Mouse (Mus musculus) gastrocnemius, postnatal 25 days (tissue): ENCODE results near the gene Nhsl2. TPM values are rescaled to one million over a fixed set of nuclear protein-coding genes. Genes with fewer than 3 reads are reported as not detected.
A peak's percentile ranks its signal among the peaks of the same experiment; 100 is the strongest.
"Not testable (repeated sequence)": the region's sequence is repeated elsewhere in the genome, so short reads cannot be mapped to it uniquely, and the experiment has no call there.

Experiments
- DNase-seq: peaks from one replicate; pipeline ENCODE4 v3.0.0; 2022
- long read RNA-seq, 2 experiments: library from polyadenylated mRNA; stranded (forward); transcript quantifications; one replicate each; pipeline ENCODE4 v2.0.0; 2021
- total RNA-seq, 2 experiments: library from RNA; stranded (reverse); gene quantifications; 1 replicate in 1 of 2; 2 replicates in 1 of 2; pipeline ENCODE4 v1.2.3; 2021

Nhsl2 gene
- 1 to 10 TPM; 2.0 to 3.6 TPM for total RNA-seq
- long read RNA-seq, experiment 1, partial matches to known transcripts = 0 of 1 reads
- long read RNA-seq, experiment 1, other reads (novel, unspliced or antisense) = 1 of 1 reads
- long read RNA-seq, experiment 2 = 0 reads

DNA sequence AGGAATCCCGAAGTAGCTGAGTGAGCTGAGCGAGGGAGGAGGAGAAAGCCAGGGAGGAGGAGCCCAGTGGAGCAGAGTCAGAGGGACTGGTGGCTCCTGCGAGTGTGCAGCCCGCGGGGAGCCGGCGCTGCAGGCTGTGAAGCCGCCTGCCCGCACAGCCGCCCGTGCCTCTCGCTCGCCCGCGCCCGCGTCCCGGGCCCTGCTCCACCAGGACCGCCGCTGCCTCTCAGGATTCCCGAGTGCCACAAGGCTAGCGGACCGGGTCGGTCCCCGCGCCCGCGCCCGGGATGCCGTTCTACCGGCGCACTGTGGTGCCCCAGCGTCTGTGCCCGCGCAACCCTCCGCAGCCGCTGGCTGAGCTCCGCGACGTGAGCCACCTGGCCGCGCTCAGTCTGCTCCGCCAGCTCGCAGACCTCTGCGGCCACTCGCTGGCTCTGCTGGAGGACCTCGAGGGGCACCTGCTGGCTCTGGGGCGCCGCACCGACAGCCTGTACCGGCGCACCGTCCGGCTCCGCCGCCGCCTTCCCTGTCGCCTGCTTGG lies at the start of gene Nhsl2:
Gene Nhsl2 (plus strand): TSS at position 105 of the 541 bp plus-strand sequence.
- peak; percentile 29 for DNase-seq

DNA sequence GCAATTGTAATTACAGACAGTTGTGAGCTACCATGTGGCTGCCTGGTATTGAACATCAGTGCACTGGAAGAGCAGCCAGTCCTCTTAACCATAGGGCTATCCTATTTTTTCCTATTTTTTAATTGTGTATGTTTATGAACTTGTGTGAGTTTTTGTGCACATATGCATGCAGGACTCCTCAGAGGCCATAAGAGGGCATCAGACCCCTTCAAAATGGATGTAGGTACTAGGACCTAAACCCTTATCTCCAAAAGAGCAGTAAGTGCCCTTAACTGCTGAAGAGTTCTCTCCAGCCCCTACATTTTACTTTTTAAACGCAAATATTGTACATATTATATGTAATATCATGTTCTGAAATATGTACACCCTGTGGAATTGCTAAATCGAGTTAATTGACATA lies 43.7 kb upstream of the Nhsl2 start:
- no peak for DNase-seq

DNA sequence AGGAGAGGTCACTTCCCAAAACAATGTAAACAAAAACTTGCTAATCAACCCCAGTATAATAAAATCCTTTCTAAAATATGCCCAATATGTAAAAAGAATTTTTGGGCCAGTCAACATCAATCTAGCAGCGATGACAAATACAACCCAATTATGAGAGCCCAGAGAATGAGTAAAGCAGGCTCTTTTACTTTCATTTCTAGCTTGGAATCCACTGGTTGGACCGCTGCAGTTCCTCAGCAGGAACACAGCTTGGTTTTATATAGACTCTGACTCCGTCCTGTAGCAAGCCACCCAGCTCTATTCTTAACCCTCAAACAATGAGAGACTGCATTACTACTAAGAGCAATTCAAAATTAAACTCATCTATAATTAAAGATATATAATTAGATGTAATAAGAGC lies 37.4 kb upstream of the Nhsl2 start:
- DNase-seq = no peak

DNA sequence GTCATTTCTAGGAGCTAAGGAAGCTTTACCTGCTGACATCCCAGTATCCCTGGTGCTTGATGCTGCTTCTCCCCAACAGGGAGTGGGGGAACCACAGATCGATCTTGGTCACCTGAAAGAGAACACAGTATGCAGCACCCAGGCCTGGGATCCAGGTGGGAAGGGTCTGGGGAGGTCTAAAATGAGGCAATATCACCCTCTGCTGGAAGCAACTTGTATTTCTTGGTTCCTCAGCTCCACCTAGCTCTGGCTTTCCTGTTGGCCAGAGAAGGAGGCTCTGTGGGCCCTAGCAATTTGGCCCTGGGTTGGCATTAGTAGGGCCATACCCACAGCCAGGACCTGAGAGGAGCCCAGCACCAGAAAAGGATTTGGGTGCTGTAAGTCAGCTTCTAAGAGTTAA lies 30.0 kb upstream of the Nhsl2 start:
- DNase-seq = no peak

DNA sequence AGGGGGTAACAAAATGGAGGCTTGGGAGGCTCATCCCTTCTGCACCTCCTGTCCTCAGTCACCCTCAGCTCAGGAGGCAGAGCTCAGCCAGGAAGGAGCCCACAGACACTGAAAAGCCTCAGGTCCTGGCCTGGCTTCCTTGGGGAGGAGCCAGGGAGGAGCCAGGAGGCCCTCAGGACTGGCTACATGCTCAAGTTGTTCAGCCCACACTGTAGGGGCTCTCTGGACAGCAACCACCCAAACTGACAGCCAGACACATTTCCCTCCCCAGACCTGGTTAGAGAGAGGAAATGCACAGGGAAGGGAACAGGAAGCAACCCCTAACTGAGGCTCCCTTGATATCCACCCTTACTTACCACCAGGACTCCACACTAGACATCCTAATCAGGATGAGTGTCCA lies 29.2 kb upstream of the Nhsl2 start:
- DNase-seq = not testable (repeated sequence)

DNA sequence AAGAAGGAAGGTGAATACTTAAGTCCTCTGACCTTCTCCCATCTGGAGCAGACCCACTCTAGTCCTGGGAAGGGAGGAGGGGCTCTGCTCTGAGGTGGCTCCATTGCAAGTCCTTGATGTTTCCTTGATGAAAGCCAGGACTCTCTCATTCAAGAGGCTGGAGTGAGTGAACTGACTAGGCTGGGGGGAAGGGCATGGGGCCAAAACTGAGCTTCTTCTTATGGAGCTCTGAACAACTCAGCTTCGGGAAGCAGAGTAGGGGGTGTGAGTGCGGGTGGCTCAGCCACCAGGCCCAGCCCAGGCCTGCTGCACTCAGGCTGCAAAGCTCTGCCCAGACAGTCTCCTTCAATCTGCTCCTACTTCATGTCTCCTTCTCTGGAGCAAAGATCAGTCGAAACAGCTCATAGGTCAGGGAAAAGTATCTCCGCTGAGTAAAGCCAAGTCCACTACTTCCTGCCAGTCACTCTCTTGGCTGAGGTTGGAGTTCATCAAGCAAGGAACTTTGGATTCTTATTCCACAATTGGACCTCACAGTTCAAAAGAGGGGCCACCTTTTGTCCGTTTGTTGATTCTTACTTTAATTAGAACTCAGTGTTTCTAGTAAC lies 1.9 kb upstream of the Nhsl2 start:
- no peak for DNase-seq

DNA sequence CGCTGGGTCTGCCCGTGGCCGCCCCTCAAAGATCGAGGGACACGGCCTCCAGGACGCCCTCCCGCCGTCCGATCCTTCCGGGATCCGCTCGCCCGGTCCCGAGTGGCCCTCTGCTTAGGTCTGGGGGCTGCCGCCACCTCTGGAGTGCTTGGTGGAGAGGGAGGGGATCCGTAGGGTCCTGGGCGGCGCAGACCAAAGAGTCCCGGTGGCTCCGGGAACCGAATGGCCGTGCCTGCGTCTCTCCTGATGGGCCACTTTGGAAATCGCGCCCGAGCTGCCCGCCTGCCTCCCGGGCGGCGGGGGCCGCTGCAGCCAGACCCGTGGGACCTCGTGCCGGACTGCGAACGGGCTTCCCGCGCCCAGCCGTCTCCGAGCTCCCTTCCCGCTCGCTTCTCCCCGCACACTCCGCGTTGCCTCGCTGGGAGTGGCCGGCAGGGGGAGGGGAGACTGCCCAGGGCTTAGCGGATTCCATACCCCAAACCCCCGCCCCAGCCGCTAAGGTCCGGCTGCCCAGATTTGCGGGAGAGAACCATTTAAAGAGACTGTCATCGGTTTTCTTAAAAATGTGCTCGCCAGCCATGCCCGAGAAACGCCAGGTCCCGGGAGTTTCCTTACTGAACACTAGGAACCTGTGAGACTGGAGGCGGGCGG lies 841 bp downstream of the Nhsl2 start:
- no peak for DNase-seq

DNA sequence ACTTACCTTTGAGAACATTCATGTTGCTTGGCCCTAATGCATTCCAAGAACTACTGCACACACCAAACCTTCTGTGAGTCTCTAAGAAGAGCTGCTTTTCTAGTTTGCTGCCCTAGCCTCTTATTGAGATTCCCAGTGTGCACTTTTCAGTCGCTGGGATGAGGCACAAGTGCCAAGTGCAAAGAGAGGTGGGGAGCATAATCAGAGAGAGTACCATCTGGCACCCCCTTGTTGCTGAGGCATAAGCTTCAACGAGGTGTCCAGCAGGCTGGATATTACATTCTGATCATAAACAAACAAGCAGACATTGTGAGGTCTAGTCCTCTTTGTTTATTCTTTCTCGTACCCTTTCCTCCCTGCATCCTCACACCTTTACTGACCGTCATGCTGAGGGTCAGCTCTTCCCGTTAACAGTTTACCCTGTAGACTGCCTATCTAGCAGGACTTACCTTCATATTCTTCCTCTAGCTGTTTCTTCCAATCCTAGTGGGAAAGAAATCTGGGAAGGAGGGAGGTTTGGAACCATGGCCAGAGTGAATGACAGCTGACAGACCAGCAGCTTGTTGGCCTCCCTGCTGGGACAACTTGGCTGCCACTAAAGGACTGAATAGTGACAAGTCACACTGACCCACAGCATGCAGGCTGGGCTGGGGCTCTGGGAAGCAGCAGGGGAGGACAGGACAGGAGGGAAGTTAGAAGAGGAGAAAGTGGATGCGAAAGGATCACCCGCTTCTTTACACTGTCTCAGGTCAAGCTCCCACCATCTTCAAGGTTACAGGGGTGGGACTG lies 2.6 kb downstream of the Nhsl2 start:
- no peak for DNase-seq

DNA sequence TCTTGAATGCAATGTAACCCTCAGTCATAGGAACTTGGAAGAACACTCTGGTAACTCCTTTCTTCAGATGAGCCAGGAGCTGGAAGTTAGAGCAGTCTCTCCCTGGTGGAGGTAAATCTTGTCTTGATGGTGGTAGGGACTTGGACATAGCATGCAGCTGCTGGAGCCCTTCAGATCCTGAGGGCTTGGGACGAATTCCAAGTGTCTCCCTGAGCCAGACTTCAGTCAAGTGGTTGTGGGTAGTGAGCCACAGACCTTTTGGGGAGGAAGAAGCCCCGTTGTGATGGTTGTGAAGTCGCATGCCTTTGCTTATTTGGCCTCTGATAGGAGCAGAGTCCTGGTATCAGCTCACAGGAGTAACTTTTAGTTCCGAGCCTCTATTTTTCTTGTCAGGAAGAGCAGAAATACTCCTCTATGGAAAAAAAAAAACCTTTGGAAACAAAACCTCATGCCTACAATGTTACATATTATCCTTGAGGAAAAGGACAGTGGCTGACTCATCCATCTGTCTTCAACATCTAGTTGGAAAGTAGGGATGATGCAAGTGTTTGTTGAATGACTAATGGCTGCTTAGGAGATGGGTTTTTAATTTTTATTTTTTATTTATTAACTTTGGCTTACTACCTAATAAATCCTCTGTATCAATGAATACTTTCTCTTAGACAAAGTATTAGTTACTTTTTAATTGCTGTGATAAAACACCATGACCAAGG lies 14.6 kb downstream of the Nhsl2 start:
- DNase-seq = no peak

DNA sequence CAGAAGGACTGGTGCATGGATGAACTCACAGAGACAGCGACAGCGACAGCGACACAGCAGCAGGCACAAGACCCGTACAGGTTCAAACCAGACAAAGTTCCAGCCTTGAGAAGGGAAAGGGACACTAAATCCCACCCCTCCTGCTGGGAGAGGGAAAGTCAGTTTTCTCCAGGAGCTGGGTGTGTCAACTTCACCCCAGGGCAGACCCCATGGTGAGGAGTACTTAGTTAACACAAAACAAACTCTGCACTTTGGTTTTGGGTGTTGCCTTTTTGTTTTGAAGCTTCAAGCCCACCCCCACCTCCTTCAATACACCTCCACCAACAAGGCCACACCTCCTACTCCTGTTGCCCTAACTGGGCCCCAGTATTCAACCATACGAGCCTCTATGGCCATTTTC lies 15.6 kb downstream of the Nhsl2 start:
- DNase-seq = no peak

DNA sequence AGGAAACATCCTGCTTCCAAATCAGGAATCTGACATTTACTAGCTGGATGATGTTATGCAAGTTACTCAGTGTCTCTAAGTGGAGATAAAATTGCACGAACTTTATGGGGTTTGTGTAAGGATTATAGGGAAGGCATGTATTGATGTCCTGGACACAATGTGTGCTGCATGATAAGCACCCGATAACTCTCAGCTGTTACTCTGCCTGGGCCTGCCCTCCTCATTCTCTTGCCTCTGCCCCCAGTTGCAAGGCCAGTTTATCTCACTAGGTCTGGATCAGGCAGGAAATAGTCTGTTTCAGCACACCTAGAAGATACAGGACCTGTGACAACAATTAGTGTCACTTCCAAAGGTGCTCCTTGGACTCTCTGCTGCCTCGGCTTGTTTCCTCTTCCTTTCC lies 25.0 kb downstream of the Nhsl2 start:
- no peak for DNase-seq

DNA sequence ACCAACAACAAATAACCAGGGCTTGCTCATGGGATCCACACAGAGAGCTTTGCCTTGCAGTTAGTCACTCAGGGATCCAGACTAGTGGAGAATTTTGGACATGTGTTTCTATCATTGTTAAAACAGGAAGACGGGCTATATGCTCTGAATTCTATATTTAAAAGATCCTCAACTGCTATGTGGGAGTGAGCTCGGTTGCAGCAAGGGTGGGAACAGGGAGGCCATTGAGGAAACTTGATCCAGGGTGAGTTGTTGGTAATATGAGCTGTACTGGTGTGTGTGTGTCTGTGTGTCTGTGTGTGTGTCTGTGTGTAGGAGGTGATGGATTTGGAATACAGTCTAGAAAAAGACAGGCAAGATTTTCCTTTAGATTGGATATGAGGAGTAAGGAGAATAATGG lies 25.7 kb downstream of the Nhsl2 start:
- DNase-seq = no peak

DNA sequence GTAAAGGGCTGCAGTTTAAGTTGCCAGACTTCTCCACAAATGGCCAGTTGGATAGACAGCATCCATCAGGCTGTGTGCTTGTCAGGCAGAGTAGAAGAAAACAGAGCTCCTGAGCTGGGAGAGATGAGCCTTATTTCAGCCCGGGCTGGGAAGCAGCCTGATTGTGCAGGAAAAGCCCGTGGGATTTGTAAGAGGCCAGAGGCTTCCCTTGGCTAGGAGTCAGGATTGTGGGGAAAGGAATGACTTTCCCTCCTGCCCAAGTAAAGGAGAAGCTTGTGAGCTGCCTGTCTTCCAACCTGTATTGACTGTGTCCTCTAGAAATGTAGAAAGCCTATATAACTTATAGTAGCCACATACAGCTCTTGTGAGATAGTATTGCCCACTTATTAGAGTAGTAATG lies 27.0 kb downstream of the Nhsl2 start:
- no peak for DNase-seq

DNA sequence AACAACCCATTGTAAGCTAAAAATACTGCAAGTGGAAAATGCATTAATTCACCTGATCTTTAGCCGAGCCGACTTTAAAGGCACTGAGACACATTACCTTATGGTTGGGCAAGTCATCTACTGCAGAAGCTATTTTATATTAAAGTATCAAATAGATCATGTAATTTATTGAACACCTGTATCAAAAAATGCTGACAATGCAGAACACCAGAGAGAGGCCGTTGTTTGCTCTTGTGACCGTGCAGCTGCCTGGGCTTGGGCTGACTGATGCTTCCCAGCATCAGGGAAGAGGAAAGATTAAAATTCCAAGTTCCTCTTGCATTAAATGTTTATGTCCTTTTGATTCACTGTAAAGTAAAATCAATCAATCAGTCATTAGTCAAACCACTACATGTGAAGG lies 28.7 kb downstream of the Nhsl2 start:
- no peak for DNase-seq

DNA sequence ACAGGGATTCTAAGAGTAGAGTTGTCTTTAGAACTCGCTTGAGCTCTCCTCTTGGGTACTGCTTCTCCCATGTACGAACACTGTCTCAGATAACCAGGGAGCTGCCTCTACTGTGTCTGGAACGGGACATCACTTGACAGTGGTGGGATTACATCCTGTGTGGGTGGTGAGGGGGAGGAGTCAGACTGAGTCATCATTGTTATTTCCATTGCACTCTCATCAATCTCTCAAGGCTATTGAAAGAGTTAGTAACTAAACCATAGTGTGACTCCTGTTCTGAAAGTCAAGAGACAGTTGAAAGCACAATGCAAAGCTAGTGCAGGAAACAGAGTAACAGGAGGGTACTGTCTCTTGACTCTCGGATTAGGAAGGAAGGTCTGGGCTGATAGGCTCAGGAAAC lies 29.4 kb downstream of the Nhsl2 start:
- DNase-seq = no peak

DNA sequence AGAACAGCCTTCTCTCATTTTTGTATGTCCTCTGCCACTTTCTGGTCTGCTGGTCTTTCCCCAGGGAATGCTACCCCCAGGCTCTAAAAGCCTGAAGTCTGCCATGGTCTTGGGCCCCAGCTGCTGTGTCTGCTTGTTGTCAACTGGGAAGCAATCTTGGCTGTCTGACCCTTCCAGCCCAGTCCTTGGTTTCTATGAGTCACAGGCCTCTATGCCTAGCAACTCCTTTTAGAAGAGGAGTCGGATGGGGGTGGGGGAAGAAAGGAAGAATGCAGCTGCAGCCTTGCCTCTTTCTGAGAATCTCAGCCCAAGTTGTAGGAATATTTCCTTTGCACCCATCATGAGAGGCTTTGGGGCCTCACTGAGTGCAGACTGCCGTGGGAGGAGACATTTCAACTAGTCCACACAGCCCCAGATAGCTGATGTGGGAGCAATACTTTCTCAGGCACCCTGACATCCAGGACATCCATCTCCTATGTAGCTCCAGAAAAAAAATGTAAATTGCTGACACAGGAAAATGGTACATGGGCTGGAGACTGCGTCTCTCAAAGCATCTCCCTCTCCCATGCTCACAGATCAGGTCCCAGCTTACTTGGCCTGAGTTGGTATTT lies 33.1 kb downstream of the Nhsl2 start:
- DNase-seq = no peak

DNA sequence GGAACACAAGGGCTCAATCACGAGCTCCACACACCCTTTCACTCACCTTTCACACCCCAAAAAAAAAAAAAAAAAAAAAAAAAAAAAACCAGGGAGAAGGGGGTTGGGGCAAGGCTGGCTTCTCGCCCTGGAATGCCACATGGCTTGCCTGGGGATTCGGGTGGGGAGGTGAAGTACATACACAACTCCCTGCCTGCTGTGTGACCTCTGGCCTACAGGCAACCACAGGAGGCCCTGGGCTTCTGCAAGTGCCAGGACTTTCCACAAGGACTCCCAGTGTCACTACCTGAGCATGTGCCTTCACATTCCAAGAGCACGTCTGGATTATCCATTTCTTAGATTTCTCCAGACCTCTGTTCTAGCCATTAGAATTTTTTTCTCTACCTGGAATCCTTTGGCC lies 40.2 kb downstream of the Nhsl2 start:
- no peak for DNase-seq

DNA sequence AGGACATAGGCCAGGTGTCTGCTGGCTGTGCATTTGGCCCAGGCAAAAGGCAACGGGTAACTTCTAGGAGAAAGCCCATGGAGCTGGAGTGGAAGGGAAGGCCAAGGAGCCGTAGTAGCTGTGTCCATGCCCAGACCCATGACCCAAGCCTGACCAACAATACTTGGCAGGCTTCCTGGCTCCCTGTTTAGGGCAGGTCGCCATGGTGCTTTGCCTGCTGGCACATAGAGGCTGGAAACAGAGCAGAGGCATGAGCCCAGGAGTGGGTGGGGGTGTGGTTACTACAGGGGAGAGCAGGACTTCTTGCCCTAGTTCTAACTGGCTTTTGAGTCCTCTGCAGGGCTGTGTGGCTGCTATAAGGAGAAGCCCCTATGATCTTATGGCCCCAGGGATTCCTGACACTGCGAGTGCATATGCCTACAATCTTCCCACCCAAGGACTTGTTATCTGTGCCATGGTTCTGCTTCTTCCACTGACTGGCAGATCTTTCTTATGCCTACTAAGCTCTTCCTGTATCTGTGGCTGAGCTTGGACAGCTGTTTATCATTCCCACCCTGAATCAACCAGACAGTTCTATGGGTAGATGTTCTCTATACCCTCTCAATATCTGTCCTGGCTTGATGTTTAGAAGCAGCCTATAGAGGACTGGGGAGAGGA lies 40.8 kb downstream of the Nhsl2 start:
- DNase-seq = peak; percentile 52

DNA sequence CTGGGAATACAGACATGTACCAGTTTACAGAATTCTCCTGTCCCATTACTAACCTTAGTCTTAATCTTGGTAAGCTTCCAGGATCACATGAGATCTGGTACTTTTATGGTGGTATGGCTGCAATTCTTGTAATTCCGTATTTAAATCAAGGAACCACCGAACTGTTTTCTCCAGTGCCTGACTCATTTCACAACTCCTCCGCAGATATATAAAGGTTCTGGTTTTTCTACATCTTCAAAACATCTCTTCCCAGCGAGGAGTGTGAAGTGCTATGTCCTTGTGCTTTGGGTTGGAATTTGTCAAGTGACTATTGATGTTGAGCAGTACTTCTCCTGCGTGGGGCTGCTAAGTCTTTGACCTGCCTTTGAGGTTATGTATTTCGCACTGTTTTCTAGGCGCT lies 44.6 kb downstream of the Nhsl2 start:
- no peak for DNase-seq

DNA sequence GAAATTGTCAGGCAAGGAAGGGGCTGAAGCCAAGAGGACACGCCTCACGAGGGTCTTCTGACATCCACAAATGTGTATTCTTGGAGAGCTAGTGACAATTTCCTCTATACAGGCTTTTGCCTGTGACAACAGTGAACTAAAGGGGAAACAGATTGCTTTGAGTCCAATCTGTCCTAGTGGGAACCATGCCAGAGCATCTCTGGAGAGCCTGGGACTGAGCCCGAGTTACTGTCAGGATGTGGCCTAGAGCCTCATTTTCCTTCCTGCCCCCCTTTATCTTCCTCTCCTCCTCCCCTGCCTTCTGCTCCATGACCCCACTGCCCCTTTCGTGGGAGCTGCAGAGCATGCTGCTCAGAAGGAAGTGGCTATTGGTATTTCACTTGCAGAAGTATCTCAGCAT lies 49.2 kb downstream of the Nhsl2 start:
- DNase-seq = no peak

DNA sequence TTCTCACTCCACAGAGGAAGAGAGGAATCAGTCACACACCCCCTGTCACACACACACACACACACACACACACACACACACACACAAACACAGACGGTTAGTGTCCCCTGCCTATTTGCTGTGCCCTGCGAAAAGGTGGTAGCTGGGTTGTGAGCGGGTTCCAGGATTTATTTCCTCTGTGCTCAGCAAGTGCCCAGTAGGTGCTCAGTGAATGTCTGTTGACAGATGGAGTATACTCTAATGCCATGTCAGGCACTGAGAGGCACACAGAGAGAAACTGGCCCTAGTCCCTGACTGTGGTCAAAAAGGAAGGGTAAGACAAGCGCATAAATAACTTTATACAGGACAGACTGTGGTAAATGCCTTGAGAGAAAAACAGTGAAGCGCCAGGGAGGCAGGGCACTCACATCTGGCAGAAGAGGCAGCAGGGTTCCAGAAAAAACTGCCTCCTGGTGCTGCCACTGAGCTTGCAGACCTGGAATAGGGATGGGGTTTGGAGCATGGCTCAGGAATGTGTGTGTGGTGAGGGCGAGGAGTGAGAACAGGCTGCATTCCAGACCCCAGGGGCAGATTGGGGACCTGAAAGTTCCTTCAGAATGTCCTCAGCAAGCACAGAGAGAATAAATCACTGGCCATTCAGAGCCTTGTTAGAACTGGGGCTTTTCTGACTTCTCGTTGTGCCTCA lies 52.8 kb downstream of the Nhsl2 start:
- DNase-seq = no peak
